Mouse (Mus musculus) bone marrow macrophage, adult 2 months (primary cell): Measurements from ENCODE around the gene Olfr1218.

Source experiments
- CTCF ChIP-seq: IDR thresholded peaks from 2 replicates; pipeline ENCODE4 v1.5.1; 2012; ENCODE audit warnings: low read depth, mild to moderate bottlenecking, low read length, moderate library complexity
- POLR2A ChIP-seq: IDR thresholded peaks from 2 replicates; pipeline ENCODE4 v1.6.1; 2012; ENCODE audit warnings: mild to moderate bottlenecking, low read depth, low read length, borderline replicate concordance

DNA sequence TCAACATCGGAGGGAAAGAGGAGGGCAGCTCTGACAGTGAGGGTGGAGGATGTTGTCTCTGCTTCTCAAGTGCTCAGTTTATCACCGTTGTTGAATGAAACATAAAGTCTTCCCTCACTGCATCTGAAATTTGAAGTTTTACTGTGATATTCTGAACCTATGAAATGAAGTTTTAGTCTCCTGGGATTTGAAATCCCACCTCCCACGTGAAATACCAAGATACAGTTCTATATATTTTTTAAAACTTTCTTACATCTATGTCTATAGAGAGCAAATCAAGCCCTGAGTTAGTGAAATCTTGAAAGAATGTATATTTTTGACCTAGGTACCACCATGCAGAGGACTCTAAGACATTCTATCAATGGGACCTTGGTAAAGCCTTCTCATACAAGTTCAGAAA lies 45.7 kb upstream of the Olfr1218 start, which contains the start of gene Olfr1220:
- TF ChIP-seq CTCF (no peak), POLR2A (no peak)
